Mouse (Mus musculus): ENCODE results near the gene Matn1.

Gene Matn1

GRCm38 (mm10) chr4:130973332-130974263, 29.4 kb downstream of the Matn1 start:
- no peak for DNase-seq (ENCODE audit: extremely low read depth, insufficient read length, low spot score)

DNA sequence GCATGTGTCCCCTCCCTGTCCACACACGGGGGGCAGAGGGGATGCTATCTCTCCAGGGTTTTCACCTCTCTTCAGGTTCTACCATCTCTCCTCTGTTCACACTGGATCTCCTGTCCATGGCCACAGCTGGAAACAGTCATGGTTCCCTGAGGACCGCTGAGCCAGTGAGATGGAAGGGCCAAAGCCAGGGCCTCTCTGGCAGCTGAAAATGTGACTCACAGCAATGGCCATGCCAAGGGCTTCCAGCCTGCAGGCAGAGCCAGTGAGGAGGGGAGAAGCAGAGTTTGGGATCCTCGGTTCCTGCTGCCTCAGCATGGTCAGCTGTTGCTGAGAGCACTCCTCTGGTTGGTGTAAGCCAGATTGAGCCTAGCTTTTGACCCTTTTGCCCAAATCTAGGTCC, 34.8 kb downstream of the Matn1 start:
- no peak for DNase-seq (ENCODE audit: extremely low read depth, insufficient read length, low spot score)

DNA sequence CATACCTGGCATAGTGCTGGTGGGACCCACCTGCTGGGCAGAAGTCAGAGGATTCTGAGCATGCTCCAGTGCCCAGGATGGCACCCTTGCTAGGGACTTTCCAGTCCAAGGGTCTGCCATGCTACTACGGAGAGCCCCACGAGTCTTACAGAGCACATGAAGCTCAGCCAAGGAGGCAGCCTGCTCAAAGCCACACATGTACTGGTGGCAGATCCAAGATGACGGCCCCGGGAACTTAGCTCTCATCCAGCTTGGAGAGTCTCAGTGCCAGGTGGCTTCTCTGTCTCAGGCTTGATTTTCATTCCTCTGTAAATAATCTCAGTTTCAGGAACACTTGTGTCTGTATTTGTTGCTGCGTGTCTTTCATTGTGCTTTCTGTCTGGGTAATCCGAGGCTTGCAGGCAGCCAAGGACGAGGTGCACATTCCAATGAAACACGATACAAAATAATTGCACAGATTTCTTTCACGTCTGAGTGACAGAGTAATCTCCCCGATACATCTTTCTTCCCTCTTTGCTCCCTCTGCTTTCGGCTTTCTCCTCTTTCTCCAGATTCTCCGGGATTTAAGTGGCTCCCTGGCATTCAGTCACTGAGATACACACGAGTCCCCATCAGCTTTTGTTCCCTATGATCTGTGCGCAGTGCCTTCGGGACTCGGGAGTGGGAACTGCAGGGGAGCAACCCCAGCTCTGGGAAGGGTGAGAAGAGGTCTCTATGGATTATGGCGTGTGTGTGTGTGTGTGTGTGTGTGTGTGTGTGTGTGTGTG, 40.4 kb downstream of the Matn1 start:
- no peak for DNase-seq (ENCODE audit: extremely low read depth, insufficient read length, low spot score)

- DNase-seq (ENCODE audit: extremely low read depth, insufficient read length, low spot score), result no peak
Observed at GRCm38 (mm10) chr4:130987046-130987445, 42.9 kb downstream of the Matn1 start.

DNA sequence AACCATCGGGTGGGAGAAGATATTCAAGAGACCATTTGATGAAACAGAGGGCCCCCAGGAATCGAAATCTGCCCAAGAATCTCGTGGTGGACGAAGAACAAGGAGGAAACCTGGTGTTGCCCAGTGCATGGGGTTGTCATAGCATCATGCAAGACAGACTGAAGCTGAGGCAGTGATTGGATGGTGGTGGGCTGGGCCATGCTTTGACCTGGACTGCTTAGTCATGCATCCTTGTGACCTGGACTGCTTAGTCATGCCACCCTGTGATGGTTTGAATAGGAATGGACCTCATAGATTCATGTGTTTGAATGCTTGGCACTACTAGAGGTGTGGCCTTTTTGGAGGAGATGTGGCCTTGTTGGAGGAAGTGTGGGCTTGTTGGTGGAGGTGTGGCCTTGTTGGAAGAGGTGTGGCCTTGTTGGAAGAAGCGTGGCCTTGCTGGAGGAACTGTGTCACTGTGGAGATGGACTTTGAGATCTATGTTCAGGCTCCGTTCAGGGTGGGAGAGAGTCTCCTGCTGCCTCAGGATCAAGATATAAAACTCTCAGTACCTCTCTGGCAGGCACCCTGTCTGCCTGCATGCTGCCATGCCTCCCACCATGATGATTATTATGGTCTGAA, 44.1 kb downstream of the Matn1 start:
- DNase-seq (ENCODE audit: extremely low read depth, insufficient read length, low spot score), result peak; percentile 13

- no peak for DNase-seq (ENCODE audit: extremely low read depth, insufficient read length, low spot score)
Observed at GRCm38 (mm10) chr4:130989146-130989545, 45.0 kb downstream of the Matn1 start.

- DNase-seq (ENCODE audit: extremely low read depth, insufficient read length, low spot score), result no peak
Observed at GRCm38 (mm10) chr4:130990966-130991365, 46.8 kb downstream of the Matn1 start.

DNA sequence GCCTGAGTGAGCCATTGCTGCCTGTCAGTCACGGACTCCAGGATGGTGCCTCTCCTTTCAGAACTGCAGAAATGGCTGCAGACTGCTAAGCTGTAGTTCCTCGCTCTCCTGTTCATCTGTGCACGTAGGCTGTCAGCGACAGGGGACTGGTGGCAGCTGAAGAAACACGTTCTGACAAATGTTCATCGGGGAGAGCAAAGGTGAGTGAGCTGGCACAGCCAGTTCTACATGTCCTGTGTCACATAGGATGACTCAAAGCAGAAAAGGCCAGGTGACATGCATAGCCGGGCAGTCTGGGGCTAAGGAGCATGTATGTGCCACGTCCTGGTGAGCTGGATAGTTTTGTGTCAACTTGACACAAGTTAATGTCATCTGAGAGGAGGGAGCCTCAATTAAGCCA, 50.4 kb downstream of the Matn1 start:
- no peak for DNase-seq (ENCODE audit: extremely low read depth, insufficient read length, low spot score)

- no peak for DNase-seq (ENCODE audit: extremely low read depth, insufficient read length, low spot score)
Observed at GRCm38 (mm10) chr4:130999744-131000527, 55.8 kb downstream of the Matn1 start.

GRCm38 (mm10) chr4:131000614-131001178, 56.5 kb downstream of the Matn1 start:
- no peak for DNase-seq (ENCODE audit: extremely low read depth, insufficient read length, low spot score)
